Mouse (Mus musculus) E14TG2a.4 (cell line): ENCODE results near the gene Sco1.

Source experiments
- CTCF ChIP-seq: conservative IDR thresholded peaks from 2 replicates; pipeline ENCODE4 v1.5.1; 2014; ENCODE audit warnings: low read length
- NANOG ChIP-seq: IDR thresholded peaks from 2 replicates; pipeline ENCODE4 v1.6.1; 2014; ENCODE audit warnings: borderline replicate concordance, low read length, mixed read lengths

- TF ChIP-seq CTCF (no peak), NANOG (no peak)
Observed at GRCm38 (mm10) chr11:67076781-67077180, 24.3 kb downstream of the Sco1 start.
